Mouse (Mus musculus) lung, embryonic 14.5 days (tissue): Measurements from ENCODE around the gene Prpf39. TPM values are rescaled to one million over a fixed set of nuclear protein-coding genes. Genes with fewer than 3 reads are reported as not detected.

Experiments used
- ATAC-seq: fragments of 200-750 bp; cut with Nextera tagmentation; 2 replicates; pipeline ENCODE4 v1.8.0; 2017; ENCODE audit warnings: mild to moderate bottlenecking, moderate TSS enrichment, moderate library complexity; ENCODE audit not compliant: insufficient read depth
- DNase-seq: peaks from one replicate; pipeline ENCODE4 v3.0.0-alpha.2; 2015
- H3K27ac ChIP-seq: fragments of 300-500 bp; sonication (generic); 2 replicates; pipeline ENCODE4 v1.5.1; 2014; ENCODE audit warnings: low read depth, mild to moderate bottlenecking, moderate library complexity
- H3K27me3 ChIP-seq: fragments of 300-500 bp; sonication (generic); 2 replicates; pipeline ENCODE4 v1.6.1; 2014; ENCODE audit warnings: low read length, control low read depth; ENCODE audit not compliant: insufficient read depth
- H3K36me3 ChIP-seq: fragments of 300-500 bp; sonication (generic); 2 replicates; pipeline ENCODE4 v1.6.1; 2014; ENCODE audit warnings: control low read depth; ENCODE audit not compliant: insufficient read depth
- H3K4me1 ChIP-seq: fragments of 300-500 bp; sonication (generic); 2 replicates; pipeline ENCODE4 v1.6.1; 2014; ENCODE audit warnings: antibody characterized with exemption, control low read depth; ENCODE audit not compliant: insufficient read depth
- H3K4me2 ChIP-seq: fragments of 300-500 bp; sonication (generic); 2 replicates; pipeline ENCODE4 v1.6.1; 2014; ENCODE audit warnings: mild to moderate bottlenecking
- H3K4me3 ChIP-seq: fragments of 300-500 bp; sonication (generic); 2 replicates; pipeline ENCODE4 v1.5.1; 2014; ENCODE audit warnings: low read depth, low read length
- H3K9ac ChIP-seq: fragments of 300-500 bp; sonication (generic); 2 replicates; pipeline ENCODE4 v1.6.1; 2014
- H3K9me3 ChIP-seq: fragments of 300-500 bp; sonication (generic); 2 replicates; pipeline ENCODE4 v1.6.1; 2016; ENCODE audit warnings: low read depth, low read length, control low read depth
- CTCF ChIP-seq: IDR thresholded peaks from 2 replicates; pipeline ENCODE4 v1.5.1; 2016; ENCODE audit warnings: antibody characterized with exemption, low read depth
- WGBS: fragments of 180-500 bp; shearing (Covaris S2); extraction: QIAGEN DNeasy Blood & Tissue Kit; methylation state at CpG from one replicate; pipeline ENCODE4 v1.1.7; 2014; 5-methylcytosine and 5-hydroxymethylcytosine counted together
- polyA plus RNA-seq: library from polyadenylated mRNA; unstranded; fragments of >200 nt; fragmentation: Nextera tagmentation; extraction: Ambion mirVana; gene quantifications from 2 replicates; pipeline ENCODE4 v1.2.1, GENCODE M21; 2014

Gene Prpf39
- polyA plus RNA-seq, result 60.3 and 61.1 TPM in 2 replicates

- Histone ChIP-seq H3K4me3 (peak within 1 kb of the TSS; percentile 97), H3K9ac (peak within 1 kb of the TSS; percentile 95), H3K27ac (peak within 1 kb of the TSS; percentile 90), H3K4me1 (peaks cover 6% of the 10 kb centered on the region), H3K4me2 (peak within 1 kb of the TSS; percentile 77), H3K36me3 (no peaks in the 10 kb centered on the region), H3K9me3 (no peaks in the 10 kb centered on the region), H3K27me3 (no peaks in the 10 kb centered on the region)
- under 1% methylated on average over 65 of the region's 65 CpGs for WGBS
- peak; percentile 97 for DNase-seq
- peak; percentile 97 for ATAC-seq
- TF ChIP-seq CTCF, result no peak
These were observed at the start of gene Prpf39 for GRCm38 (mm10) chr12:65036190-65036870. TSS of gene Prpf39 (plus strand) at chr12:65036333.

- Histone ChIP-seq H3K4me3 (no peak overlapping the region), H3K9me3 (no peaks in the 10 kb centered on the region), H3K27ac (no peak overlapping the region), H3K9ac (no peak overlapping the region), H3K4me1 (no peaks in the 10 kb centered on the region), H3K4me2 (no peak overlapping the region), H3K27me3 (no peaks in the 10 kb centered on the region), H3K36me3 (peaks cover 74% of the 10 kb centered on the region)
- DNase-seq, result no peak
- no peak for ATAC-seq
- WGBS, result 87% methylated on average over 3 of the region's 3 CpGs
- no peak for TF ChIP-seq CTCF
These were observed 28.4 kb upstream of the Prpf39 start for GRCm38 (mm10) chr12:65007725-65008124.

GRCm38 (mm10) chr12:65022842-65023241 is 13.3 kb upstream of the Prpf39 start:
- H3K27ac ChIP-seq, result no peak overlapping the region
- no peak for TF ChIP-seq CTCF
- H3K9me3 ChIP-seq, result no peaks in the 10 kb centered on the region
- no peaks in the 10 kb centered on the region for H3K4me1 ChIP-seq
- H3K4me3 ChIP-seq, result no peak overlapping the region
- peaks cover 21% of the 10 kb centered on the region for H3K36me3 ChIP-seq
- H3K9ac ChIP-seq, result no peak overlapping the region
- DNase-seq (no peak), ATAC-seq (no peak)
- H3K27me3 ChIP-seq, result no peaks in the 10 kb centered on the region
- WGBS, result 98% methylated on average over 6 of the region's 6 CpGs
- H3K4me2 ChIP-seq, result no peak overlapping the region

- no peak; the same call in 1 of the 2 replicates for ATAC-seq
- DNase-seq, result no peak
- Histone ChIP-seq H3K9me3 (no peaks in the 10 kb centered on the region), H3K4me2 (peak overlapping the region; percentile 77), H3K27me3 (no peaks in the 10 kb centered on the region), H3K9ac (no peak overlapping the region), H3K4me3 (peak overlapping the region; percentile 97), H3K27ac (no peak overlapping the region), H3K4me1 (peaks cover 6% of the 10 kb centered on the region), H3K36me3 (no peaks in the 10 kb centered on the region)
- 44% methylated on average over 8 of the region's 8 CpGs for WGBS
- TF ChIP-seq CTCF, result no peak
These were observed 319 bp upstream of the Prpf39 start for GRCm38 (mm10) chr12:65035839-65036189.

- 13% methylated on average over 18 of the region's 18 CpGs for WGBS
- Histone ChIP-seq H3K27ac (no peak overlapping the region), H3K4me1 (peaks cover 6% of the 10 kb centered on the region), H3K4me3 (peak overlapping the region; percentile 97), H3K9me3 (no peaks in the 10 kb centered on the region), H3K9ac (peak overlapping the region; percentile 95), H3K27me3 (no peaks in the 10 kb centered on the region), H3K4me2 (peak overlapping the region; percentile 77), H3K36me3 (0 out of 2 replicates have a peak, but pooled peaks cover under 1% of the 10 kb centered on the region)
- DNase-seq, result peak; percentile 19
- TF ChIP-seq CTCF, result no peak
- ATAC-seq, result 0 out of 2 replicates have a peak, but pooled peaks have one; percentile 2
These were observed 886 bp downstream of the Prpf39 start for GRCm38 (mm10) chr12:65036892-65037545.

GRCm38 (mm10) chr12:65037546-65037937 is 1.4 kb downstream of the Prpf39 start:
- Histone ChIP-seq H3K9ac (peak overlapping the region; percentile 95), H3K9me3 (no peaks in the 10 kb centered on the region), H3K4me1 (peaks cover 6% of the 10 kb centered on the region), H3K36me3 (peaks cover 6% of the 10 kb centered on the region; the same call in 1 of the 2 replicates), H3K4me3 (peak overlapping the region; percentile 97), H3K27me3 (no peaks in the 10 kb centered on the region), H3K27ac (no peak overlapping the region), H3K4me2 (peak overlapping the region; percentile 77)
- TF ChIP-seq CTCF, result no peak
- WGBS, result 36% methylated on average over 4 of the region's 4 CpGs
- peak; percentile 18 for DNase-seq
- no peak for ATAC-seq

- Histone ChIP-seq H3K27ac (no peak overlapping the region), H3K4me3 (no peak overlapping the region), H3K4me2 (no peak overlapping the region), H3K4me1 (no peaks in the 10 kb centered on the region), H3K9me3 (no peaks in the 10 kb centered on the region), H3K9ac (no peak overlapping the region), H3K27me3 (no peaks in the 10 kb centered on the region), H3K36me3 (peaks cover 63% of the 10 kb centered on the region)
- TF ChIP-seq CTCF, result no peak
- DNase-seq (no peak), ATAC-seq (no peak)
These were observed 12.7 kb downstream of the Prpf39 start for GRCm38 (mm10) chr12:65048799-65049198.
